Mouse (Mus musculus): ENCODE results near the gene Card10. TPM values are rescaled to one million over a fixed set of nuclear protein-coding genes. Genes with fewer than 3 reads are reported as not detected.

The Card10 gene
- total RNA-seq, 1 experiment from 2014 or later: 2.1 TPM

DNA sequence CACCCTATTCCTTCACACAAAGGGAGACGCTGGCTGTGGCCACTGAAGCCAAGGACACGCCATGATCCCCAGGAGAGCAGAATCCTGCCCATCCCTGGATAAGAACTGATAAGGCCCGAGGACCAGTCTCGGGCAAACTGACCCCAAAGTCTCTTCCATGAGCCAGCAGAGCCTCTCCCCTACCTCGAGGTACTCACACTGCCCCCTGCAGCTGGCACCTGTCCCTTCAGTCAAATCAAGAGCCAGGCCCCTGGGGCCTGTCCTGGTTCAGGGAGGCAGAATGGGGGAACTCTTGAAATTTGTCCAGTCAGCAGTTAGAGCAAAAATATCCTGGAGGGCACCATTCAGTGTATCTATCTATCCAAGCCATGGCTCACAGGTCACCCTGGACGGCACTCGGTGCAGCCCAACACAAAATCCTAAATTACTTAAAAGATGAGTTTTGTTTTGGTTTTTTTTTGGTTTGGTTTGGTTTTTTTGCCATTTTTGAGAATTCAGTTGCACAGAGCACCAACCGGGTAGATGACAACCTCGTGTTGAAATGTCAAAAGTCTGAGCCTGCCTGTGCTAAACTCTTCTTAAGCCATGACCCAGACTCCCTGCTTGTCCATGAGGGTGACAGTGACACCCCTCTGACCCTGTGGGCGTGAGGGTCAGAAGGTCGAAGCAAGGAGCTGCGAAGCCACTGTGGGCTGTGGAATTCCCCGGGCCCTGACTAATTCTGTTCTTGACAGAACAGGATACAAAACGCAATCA lies 20.3 kb downstream of the Card10 start:
- ATAC-seq (replicated peaks; ENCODE audit: insufficient number of reproducible peaks, low FRiP score, low TSS enrichment, poor library complexity, severe bottlenecking): no peak

DNA sequence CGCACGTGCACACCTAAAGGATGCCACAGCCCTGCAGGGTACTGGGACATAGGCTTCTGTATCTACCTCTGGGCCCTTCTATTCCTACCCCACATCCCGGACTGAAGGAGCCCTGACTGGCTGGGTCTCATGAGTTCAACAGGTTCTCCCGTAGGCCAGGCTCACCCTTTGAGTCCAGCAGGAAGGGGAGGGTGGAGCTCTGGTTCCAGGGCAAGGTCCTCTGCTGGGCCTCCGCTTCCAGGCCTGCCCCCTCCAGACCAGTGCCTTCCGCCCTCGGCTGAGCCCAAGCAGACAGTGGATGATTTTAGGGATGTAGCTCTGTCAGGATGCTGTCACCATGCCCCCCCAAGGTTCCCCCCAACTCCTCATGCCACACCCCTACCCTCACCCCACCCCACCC lies 21.9 kb downstream of the Card10 start:
- ATAC-seq (replicated peaks; ENCODE audit: insufficient number of reproducible peaks, low FRiP score, low TSS enrichment, poor library complexity, severe bottlenecking): no peak

DNA sequence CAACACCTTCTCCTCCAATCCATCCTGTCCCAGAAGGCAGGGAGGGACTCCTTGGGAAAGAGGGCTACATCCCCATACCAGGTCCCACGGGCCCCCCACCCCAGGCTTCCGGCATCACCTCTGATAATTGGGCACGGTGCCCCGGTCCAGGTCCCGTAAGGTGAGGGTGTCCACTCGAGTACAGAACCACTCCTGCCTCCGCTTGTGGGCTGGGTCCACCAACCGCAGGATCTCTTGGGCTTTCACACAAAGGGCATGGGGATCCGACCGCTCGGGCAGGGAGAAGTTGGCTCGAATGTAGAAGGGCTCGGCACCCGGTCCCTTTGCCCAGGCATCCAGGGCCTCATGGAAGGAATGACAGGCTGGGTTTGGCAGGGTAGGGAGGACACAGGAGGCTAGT lies 22.5 kb downstream of the Card10 start:
- ATAC-seq (replicated peaks; ENCODE audit: insufficient number of reproducible peaks, low FRiP score, low TSS enrichment, poor library complexity, severe bottlenecking): no peak

DNA sequence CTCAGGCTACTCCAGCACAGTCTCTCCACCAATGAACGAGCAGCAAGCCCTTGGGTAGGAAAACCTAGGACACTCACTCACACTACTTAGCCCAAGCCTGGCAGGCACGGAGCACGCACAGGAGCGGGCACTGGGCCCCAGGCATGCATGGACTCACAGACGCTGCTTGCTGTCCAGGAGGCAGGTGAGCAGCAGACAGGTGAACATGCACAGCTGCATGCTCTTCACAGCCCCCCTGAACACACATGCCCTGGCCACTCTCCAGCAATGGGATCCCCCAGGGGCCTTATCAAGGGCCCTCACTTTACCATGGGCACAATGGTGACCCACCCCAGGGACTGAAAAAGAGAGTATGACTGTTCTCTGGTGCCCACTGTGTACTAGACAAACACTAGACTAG lies 23.2 kb downstream of the Card10 start:
- no peak for ATAC-seq (replicated peaks; ENCODE audit: insufficient number of reproducible peaks, low FRiP score, low TSS enrichment, poor library complexity, severe bottlenecking)

DNA sequence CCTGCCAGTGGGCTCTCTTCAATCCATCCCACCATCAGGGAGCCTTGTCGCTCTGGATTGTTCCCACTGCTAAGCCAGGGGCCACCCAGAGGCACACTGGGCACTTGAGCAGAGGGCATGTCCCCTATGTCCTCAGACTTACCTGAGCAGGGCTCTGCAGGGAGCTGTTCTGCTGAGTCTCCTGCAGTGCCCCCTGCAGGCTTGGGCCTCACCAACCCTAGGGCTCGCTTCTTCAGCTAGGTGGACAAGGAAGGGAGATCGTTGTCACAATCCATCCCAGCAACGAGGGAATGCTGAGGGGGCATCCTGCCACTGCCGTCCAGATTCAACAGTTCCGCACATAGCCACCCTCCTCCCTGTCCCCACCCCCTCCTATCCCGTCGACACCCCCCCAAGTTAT lies 23.6 kb downstream of the Card10 start:
- ATAC-seq (replicated peaks; ENCODE audit: insufficient number of reproducible peaks, low FRiP score, low TSS enrichment, poor library complexity, severe bottlenecking): no peak

DNA sequence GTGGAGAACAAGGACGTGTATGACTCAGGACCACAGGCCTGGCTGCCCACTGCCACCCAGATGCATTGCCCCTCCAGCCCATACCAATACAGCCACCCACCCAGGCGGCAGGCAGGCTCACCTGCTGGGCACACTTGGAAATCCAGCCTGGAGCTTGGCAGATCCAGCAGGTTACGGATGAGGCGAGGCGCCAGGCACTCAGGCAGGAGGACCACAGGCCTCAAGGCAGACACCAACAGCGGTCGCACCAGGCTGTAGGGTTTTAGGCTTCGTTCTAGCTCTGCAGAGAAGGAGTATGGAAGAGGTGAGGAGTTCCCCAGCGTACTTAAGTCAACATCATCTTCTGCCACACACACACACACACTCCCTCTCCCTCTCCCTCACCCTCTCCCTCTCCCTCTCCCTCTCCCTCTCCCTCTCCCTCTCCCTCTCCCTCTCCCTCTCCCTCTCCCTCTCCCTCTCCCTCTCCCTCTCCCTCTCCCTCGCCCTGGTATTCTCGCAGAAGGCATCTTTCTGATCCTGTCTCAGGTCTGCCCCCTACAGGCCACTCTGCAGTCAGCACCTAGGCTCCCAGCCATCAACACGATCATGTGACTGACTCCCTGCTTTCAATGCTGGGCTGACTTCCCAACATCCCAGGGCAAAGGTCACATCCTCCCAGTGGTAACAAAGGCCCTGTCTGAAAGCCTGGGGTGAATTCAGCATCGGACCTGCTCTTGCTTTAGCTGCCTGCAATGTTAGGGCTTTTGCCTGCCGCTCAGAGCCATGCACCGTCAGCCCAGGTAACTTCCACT lies 24.6 kb downstream of the Card10 start:
- peak; percentile 60 for ATAC-seq (replicated peaks; ENCODE audit: insufficient number of reproducible peaks, low FRiP score, low TSS enrichment, poor library complexity, severe bottlenecking)

DNA sequence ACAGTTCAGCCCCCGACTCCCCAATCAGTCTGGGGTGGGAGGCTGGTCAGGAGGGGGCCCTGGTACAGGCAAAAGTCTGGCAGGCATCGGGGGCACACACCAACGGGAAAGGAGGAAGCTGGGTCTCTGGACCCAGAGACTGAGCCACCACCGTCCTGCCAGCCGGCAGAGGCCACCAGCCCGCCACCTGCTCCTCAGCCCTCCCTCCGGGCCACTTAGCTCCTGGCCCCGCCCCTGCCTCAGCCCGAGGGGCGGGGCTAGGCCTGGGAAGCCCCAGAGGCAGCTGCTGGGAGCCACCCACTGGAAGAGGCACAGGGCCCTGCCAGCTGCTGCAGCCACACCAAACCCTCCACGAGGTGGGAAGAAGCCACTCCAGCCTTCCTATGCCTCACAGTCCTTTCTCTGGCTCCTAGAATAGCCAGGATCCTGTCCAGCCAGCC lies 29.5 kb downstream of the Card10 start, which contains the start of gene Mfng:
Gene Mfng, minus strand, starts transcription at position 186 of the 440 bp plus-strand sequence.
- peak; percentile 57 for ATAC-seq (replicated peaks; ENCODE audit: insufficient number of reproducible peaks, low FRiP score, low TSS enrichment, poor library complexity, severe bottlenecking)

DNA sequence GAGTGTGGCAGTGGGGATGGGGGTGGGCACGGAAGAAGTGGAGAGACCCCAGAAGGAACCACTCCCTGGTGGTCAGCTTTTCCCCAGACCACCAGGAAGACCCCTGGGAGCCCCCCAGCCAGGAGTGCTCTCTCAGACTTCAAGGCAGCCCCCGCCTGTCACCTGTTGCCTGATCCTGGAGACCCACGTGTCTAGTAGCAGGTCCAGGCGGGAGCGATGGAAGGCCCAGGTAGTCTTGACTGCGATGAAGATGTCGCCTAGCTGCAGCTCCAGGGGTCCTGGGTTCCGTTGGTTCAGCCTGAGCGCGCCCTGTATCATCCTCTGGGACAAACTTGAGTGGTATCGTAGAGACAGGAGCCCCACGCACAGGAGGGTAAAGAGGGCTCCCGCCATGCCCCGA lies 30.0 kb downstream of the Card10 start:
- no peak for ATAC-seq (replicated peaks; ENCODE audit: insufficient number of reproducible peaks, low FRiP score, low TSS enrichment, poor library complexity, severe bottlenecking)

DNA sequence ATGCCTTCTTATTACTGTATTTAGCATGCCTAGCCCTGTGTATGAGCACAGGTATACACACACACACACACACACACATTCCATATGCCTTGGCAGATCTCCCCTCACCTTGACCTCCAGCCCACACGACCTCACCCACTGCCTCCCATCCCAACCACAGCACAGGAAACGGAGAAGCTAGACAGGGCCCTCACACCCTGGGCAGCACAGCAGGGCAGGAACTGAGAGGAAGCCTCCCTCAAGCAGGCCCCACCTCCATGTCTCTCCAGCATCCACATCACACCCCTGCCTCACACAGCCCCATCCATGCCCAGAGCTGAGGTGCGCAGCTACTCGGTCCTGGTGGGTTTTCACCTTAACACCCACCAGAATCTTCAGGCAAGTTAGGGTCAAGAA lies 30.5 kb downstream of the Card10 start:
- peak; percentile 51 for ATAC-seq (replicated peaks; ENCODE audit: insufficient number of reproducible peaks, low FRiP score, low TSS enrichment, poor library complexity, severe bottlenecking)

DNA sequence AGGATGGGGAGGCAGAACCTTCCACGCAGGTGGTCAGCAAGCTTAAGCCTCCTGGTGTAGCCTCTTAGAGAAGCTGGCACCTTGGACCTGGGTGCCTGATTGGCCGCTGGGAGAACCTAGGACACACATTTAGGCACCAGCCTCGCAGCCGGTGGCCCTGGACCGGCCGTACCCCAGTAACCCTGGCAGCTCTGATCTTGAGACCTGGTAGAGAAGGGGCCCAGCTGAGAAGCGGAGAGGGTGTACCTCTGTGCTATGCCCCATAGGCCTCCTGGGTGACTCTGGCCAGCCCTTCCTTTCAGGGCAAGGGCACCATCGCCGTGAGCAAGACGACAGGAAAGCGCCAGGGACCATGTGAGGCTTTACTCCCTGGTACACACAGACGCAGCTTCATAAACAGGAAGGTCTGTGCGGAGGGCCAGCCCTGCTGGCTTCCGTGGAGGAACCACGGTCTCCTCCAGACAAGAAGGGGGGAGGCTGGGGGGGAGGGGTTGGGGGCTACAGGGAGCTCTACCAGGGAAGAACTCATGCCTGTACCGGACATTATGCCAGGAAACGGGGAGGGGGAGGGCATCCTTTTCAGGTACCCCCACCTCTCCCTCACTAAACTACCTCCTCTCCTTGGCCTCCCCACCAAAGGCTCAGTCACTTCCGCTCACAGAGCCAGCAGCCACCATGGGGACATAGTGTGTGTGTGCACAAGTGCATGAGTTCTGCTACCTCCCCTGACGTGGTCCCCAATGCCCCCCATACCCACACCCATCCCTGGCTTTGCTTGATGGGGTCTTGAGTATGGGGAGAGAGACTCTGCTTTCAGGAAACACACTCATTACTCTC lies 31.1 kb downstream of the Card10 start:
- peak; percentile 47 for ATAC-seq (replicated peaks; ENCODE audit: insufficient number of reproducible peaks, low FRiP score, low TSS enrichment, poor library complexity, severe bottlenecking)

DNA sequence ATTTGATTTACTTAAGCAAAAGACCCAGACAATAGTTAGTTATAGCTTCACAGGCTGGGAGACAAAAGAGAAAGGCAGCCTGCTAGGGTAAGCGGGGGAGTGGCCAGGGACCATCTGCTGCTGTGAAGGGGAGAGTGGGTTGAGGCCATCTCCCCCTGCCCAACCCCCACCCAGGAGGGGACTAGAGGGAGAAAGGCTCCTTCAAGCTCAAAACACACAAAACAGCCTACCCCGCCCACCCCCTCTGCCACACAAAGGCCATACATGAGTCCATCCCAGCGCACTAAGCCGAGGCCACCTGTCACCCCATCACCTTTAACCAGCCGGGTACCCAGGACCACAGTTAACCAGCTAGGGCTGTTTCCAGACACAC lies 31.9 kb downstream of the Card10 start:
- ATAC-seq (replicated peaks; ENCODE audit: insufficient number of reproducible peaks, low FRiP score, low TSS enrichment, poor library complexity, severe bottlenecking): no peak

DNA sequence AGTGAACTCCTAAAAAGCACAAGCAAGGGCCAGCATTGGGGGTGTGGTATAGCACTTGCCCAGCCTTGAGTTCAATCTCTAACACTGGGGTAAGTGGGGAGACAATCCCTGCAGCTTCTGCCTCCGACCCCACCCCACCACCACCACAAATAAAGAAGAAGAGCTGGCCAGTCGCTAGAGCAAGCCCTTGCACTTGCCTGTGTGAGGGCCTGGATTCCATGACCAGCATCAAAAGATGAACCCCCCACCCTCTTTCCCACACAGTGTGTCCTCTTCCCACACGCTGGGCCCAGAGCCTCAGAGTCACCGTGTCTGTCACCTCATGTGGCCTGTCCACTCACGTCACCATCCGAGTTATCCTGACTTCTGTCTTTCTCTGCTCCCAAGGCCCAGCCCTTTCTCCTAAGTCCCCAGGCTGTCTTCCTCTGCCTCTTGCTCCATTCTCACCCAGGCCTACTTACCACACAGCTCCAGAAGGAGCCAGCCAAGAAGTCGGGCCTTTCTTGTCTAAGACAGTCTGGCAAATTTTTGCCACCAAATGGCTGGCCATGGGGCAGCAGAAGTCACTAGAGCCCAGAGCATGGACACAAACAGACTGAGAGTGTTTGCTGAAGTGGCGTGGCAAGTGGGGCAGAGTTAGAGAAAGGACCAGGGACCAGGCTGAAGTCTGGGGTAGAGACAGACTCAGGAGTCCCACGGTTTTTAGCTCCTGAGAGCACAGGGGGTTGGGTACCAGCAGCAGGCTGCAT lies 32.4 kb downstream of the Card10 start:
- ATAC-seq (replicated peaks; ENCODE audit: insufficient number of reproducible peaks, low FRiP score, low TSS enrichment, poor library complexity, severe bottlenecking): no peak

DNA sequence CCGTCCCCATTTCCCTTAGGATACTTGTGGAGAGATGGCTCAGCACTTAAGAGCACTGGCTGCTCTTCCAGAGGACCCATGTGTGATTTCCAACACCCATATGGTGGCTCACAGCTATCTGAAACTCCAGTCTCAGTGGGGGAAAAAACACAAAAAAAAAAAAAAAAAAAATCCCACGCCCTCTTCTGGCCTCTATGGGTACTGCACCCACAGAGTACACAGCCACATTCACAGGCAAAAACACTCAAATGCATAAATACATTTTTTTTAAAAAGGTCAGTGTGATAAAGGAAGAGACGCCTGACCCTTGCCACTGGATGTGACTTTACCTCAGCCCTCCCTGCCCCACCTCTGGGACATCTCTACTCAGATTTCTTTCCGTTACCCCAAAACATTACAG lies 33.8 kb downstream of the Card10 start:
- no peak for ATAC-seq (replicated peaks; ENCODE audit: insufficient number of reproducible peaks, low FRiP score, low TSS enrichment, poor library complexity, severe bottlenecking)

DNA sequence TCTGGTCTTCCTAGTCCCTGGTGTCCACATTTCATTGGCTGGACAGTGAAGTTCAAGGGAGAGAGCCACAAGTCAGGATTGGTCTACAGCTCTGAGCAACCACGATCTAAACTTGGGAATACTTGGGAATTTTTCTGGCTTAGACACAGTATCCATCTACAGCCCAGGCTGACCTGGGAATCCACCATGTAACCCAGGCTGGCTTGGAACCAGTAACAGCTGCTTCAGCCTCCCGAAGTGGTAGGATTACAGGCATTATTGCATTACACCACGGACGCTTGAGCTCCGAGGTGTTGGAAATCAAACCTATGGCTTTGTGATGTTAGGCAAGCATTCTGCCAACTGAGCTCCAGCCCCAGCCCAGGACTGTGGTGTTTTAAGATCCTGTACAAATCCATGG lies 39.1 kb downstream of the Card10 start:
- no peak for ATAC-seq (replicated peaks; ENCODE audit: insufficient number of reproducible peaks, low FRiP score, low TSS enrichment, poor library complexity, severe bottlenecking)

DNA sequence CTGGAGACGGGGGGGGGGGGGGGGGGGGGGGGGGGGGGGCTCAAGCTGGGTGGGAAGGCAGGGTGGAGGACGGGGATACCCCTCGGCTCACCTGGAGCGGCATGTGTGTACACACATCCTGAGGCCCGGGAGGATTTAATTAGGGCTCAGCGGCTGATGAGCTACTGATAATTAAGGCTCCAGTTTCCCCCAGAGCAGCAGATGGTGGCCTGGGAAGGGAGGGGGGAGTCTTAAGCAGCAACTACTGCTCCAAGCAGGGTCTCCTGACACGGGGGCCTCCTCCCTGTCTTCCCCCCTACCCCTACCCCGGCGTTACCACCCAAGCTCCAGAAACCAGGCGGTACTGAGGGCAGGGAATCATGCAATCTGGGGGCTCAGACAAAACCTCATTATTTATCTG lies 39.6 kb downstream of the Card10 start:
- ATAC-seq (replicated peaks; ENCODE audit: insufficient number of reproducible peaks, low FRiP score, low TSS enrichment, poor library complexity, severe bottlenecking): no peak

DNA sequence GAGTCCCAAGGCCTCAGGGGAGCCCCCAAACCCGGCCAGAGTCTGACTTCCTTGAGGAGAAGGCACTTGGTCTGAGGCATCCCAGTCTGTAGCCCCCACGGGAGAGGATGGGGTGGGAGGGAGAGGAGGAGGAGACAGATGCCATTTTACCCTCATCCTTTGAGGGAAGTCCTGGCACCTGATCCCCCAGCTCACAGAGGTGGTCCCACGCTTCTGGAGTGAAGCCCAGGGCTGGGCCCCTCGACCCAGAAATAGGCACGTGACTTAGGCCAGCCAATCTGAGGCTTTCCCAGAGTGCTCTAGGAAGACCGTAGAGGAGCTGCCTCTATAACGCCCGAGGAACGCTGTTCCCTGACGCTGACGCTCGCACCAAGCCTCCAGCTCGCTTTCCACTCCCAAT lies 41.7 kb downstream of the Card10 start:
- ATAC-seq (replicated peaks; ENCODE audit: insufficient number of reproducible peaks, low FRiP score, low TSS enrichment, poor library complexity, severe bottlenecking): no peak

DNA sequence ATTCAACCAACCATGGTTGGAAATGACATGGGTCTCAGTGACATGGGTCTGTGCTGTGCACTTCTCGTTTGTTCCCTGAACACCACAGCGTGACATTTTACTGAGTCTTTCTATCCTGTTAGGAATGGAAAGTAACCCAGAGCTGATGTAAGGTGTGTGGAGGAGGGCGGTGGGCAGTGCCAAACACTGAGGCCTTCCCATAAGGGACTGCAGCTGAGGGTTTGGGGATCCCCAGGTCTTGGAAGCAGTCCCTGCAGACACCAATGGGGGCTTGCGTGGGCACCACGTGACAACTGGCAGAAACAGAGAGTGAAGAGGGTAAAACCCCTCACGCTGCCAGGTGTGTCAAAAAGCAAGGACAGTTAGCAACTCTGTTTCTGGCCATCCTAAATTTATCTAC lies 44.7 kb downstream of the Card10 start:
- ATAC-seq (replicated peaks; ENCODE audit: insufficient number of reproducible peaks, low FRiP score, low TSS enrichment, poor library complexity, severe bottlenecking): no peak

DNA sequence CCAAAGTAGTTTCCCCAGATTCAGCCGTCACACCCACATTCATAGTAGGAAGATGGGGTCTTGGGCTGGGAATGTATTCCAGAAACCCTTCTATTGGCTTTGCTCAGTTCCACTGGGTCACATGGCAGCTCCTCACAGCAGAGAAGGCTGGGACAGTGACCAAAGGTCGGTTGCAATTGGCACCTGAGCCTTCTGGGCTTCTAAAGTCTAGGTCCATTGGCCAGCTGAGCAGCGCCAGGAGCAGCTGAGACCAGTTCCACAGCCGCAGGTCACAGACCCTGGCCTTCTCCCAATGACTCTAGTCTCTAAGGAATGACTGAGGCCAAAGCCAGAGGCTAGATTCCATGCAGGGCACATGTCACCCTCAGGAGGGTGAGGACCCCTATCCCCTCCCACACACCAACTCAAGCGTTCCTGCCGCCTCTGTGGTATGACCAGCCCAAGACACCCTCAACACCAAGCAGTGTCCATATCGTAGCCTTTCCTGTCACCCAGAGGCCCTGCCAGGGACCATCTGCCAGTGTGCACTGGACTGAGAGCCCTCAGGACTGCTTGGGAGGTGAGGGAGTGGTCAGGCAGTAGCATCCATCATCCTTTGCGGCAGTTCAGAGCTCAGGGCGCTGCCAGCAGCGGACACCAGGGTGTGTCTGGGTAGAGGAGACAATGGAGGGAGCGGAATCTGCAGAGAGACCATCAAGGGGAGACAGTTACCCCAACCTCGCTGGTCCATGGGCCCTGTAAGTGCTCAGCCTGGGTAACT lies 46.7 kb downstream of the Card10 start:
- ATAC-seq (replicated peaks; ENCODE audit: insufficient number of reproducible peaks, low FRiP score, low TSS enrichment, poor library complexity, severe bottlenecking): no peak

Measured in monocyte, adult 5-6 weeks (primary cell).